Mouse (Mus musculus) B cell, adult 2 months (primary cell): ENCODE measurements around the gene Vmn1r51.
"Not testable (repeated sequence)": the region's sequence is repeated elsewhere in the genome, so short reads cannot be mapped to it uniquely, and the experiment has no call there.

ENCODE experiments used
- DNase-seq, 2 experiments: peaks; one replicate each; pipeline ENCODE4 v3.0.0; 2022

Gene Vmn1r51

GRCm38 (mm10) chr6:90122296-90122695, at the start of gene Vmn1r51:
Vmn1r51 (plus strand) TSS chr6:90122596.
- DNase-seq = not testable (repeated sequence)

- no peak for DNase-seq
Observed at GRCm38 (mm10) chr6:90078406-90078805, 44.0 kb upstream of the Vmn1r51 start, which contains the start of gene Vmn1r49. Vmn1r49 (minus strand) TSS chr6:90078506.

GRCm38 (mm10) chr6:90100566-90100965, 21.8 kb upstream of the Vmn1r51 start:
- DNase-seq = no peak

GRCm38 (mm10) chr6:90101130-90101529, 21.3 kb upstream of the Vmn1r51 start, which contains the start of gene Vmn1r50:
Vmn1r50 (plus strand) TSS chr6:90101430.
- DNase-seq = no peak

- no peak for DNase-seq
Observed at GRCm38 (mm10) chr6:90160139-90160538, 37.7 kb downstream of the Vmn1r51 start.

GRCm38 (mm10) chr6:90174508-90174907, 52.1 kb downstream of the Vmn1r51 start, which contains the start of gene Vmn1r52:
Vmn1r52 (plus strand) TSS chr6:90174808.
- DNase-seq = no peak
